Mouse (Mus musculus): ENCODE results near the gene Eps8l3. TPM values are rescaled to one million over a fixed set of nuclear protein-coding genes. Genes with fewer than 3 reads are reported as not detected.

The Eps8l3 gene
- total and polyA plus RNA-seq, 3 experiments: 0.12 TPM; not detected in 2

DNA sequence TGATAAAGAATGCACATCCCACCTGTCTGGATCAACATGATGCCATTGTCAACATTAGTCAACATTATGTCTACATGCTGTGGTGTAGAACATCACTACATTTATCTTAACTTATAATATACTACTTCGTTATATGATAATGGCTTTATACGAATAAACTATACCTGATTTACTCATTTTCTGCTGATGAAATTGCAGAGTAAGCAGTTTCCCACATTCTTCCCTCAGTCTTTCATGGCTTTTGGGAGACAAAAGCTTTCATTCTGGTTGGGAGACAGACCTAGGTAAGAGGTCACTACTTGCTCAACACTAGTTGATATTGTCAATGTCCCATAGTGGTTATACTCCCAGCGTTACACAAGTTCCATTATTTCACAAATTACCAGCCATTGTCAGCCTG, 48.3 kb downstream of the Eps8l3 start:
- no peak for TF ChIP-seq MAX (IDR thresholded peaks at IDR 0.05; ENCODE audit: low read length)
- no peak for TF ChIP-seq POLR2A (IDR thresholded peaks at IDR 0.05; ENCODE audit: control insufficient read depth in 1 of 2, insufficient read depth in 1 of 2, low read depth in 1 of 2, low read length in 2 of 2, poor library complexity in 1 of 2)
- TF ChIP-seq E2F4 (IDR thresholded peaks at IDR 0.05; ENCODE audit: borderline replicate concordance, low read depth, low read length): no peak
- TF ChIP-seq UBTF (IDR thresholded peaks at IDR 0.05; ENCODE audit: borderline replicate concordance, insufficient read depth, low read depth, low read length): no peak
- TF ChIP-seq BHLHE40 (IDR thresholded peaks at IDR 0.05; ENCODE audit: borderline replicate concordance, low read depth, low read length): no peak
- TF ChIP-seq ETS1 (IDR thresholded peaks at IDR 0.05; ENCODE audit: low read depth, low read length): no peak
- TF ChIP-seq ZMIZ1 (IDR thresholded peaks at IDR 0.05; ENCODE audit: low read depth, low read length): no peak
- TF ChIP-seq USF1 (IDR thresholded peaks at IDR 0.05; ENCODE audit: low read depth, low read length): no peak
- TF ChIP-seq MAZ (IDR thresholded peaks at IDR 0.05; ENCODE audit: low read depth, low read length): no peak
- Histone ChIP-seq H3K4me3 (ENCODE audit: control insufficient read depth in 1 of 2, insufficient read depth in 1 of 2, low read depth in 2 of 2, low read length in 2 of 2) (no peak overlapping the region), H3K9ac (ENCODE audit: control insufficient read depth, low read depth, low read length, poor library complexity, severe bottlenecking) (no peak overlapping the region), H3K4me1 (ENCODE audit: control insufficient read depth in 1 of 2, insufficient read depth in 2 of 2, low read length in 2 of 2) (no peaks in the 10 kb centered on the region), H3K27ac (ENCODE audit: control insufficient read depth, low read depth, low read length) (no peak overlapping the region), H3K36me3 (ENCODE audit: control insufficient read depth in 1 of 2, insufficient read depth in 2 of 2, low read length in 2 of 2) (no peaks in the 10 kb centered on the region), H3K9me3 (replicated peaks; ENCODE audit: insufficient read depth, low read length) (no peaks in the 10 kb centered on the region), H3K27me3 (ENCODE audit: control insufficient read depth in 1 of 2, insufficient read depth in 2 of 2, low read length in 2 of 2) (peaks cover 5 to 6% of the 10 kb centered on the region in 2 experiments), H3K79me2 (ENCODE audit: control insufficient read depth, insufficient read depth, low read length, poor library complexity) (no peaks in the 10 kb centered on the region)
- DNase-seq (ENCODE audit: low read depth, low spot score): no peak

DNA sequence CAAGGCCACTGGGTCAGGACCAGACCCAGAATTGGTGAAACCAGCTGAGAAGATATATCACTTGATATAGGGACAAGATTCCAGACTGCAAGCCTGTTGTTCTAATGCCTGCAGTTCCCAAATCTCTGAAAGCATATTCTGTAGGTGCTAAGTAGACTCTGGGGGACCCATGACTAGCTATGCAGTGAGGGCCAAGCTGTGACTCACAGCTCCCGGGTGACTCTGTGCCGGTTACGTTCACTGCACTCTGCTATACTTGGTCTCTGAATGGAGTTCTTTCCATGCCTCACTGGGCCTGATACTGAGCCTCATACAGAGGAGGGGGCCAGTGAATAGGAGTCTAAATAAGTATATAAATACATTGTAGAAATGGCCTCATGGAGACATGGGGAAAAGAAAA, 50.8 kb downstream of the Eps8l3 start:
- Histone ChIP-seq H3K4me1 (ENCODE audit: control insufficient read depth in 1 of 2, insufficient read depth in 2 of 2, low read length in 2 of 2) (peaks cover 2 to 12% of the 10 kb centered on the region in 2 experiments; a peak in 2 of 4 replicates), H3K36me3 (ENCODE audit: control insufficient read depth in 1 of 2, insufficient read depth in 2 of 2, low read length in 2 of 2) (peaks cover 0 to 4% of the 10 kb centered on the region in 2 experiments; a peak in 2 of 4 replicates), H3K79me2 (ENCODE audit: control insufficient read depth, insufficient read depth, low read length, poor library complexity) (no peaks in the 10 kb centered on the region), H3K27ac (ENCODE audit: control insufficient read depth, low read depth, low read length) (no peak overlapping the region), H3K27me3 (ENCODE audit: control insufficient read depth in 1 of 2, insufficient read depth in 2 of 2, low read length in 2 of 2) (peaks cover 5 to 6% of the 10 kb centered on the region in 2 experiments), H3K4me3 (ENCODE audit: control insufficient read depth in 1 of 2, insufficient read depth in 1 of 2, low read depth in 2 of 2, low read length in 2 of 2) (no peak overlapping the region), H3K9ac (ENCODE audit: control insufficient read depth, low read depth, low read length, poor library complexity, severe bottlenecking) (no peak overlapping the region), H3K9me3 (replicated peaks; ENCODE audit: insufficient read depth, low read length) (no peaks in the 10 kb centered on the region)
- DNase-seq (ENCODE audit: low read depth, low spot score): no peak
- TF ChIP-seq HCFC1 (IDR thresholded peaks at IDR 0.05; ENCODE audit: low read depth, low read length) (no peak), GABPA (IDR thresholded peaks at IDR 0.05; ENCODE audit: low read depth, low read length) (no peak), CTCF (IDR thresholded peaks at IDR 0.05 in 2 of 3, conservative IDR thresholded peaks at IDR 0.05 in 1 of 3; ENCODE audit: control insufficient read depth in 1 of 3, insufficient read depth in 1 of 3, low read depth in 2 of 3, low read length in 3 of 3, poor library complexity in 1 of 3, severe bottlenecking in 1 of 3) (no peak), NRF1 (IDR thresholded peaks at IDR 0.05; ENCODE audit: insufficient read depth, low read depth, low read length, poor library complexity, severe bottlenecking) (no peak), POLR2AphosphoS2 (IDR thresholded peaks at IDR 0.05; ENCODE audit: low read length) (no peak), TBP (IDR thresholded peaks at IDR 0.05; ENCODE audit: low read depth, low read length) (no peak), MAFK (IDR thresholded peaks at IDR 0.05; ENCODE audit: borderline replicate concordance, low read depth, low read length) (no peak), TCF12 (IDR thresholded peaks at IDR 0.05; ENCODE audit: low read depth, low read length) (no peak), GATA1 (IDR thresholded peaks at IDR 0.05; ENCODE audit: low read depth, low read length) (no peak), MYB (IDR thresholded peaks at IDR 0.05; ENCODE audit: low read depth, low read length) (no peak), JUND (IDR thresholded peaks at IDR 0.05; ENCODE audit: low read depth, low read length) (no peak), ETS1 (IDR thresholded peaks at IDR 0.05; ENCODE audit: low read depth, low read length) (no peak), EP300 (IDR thresholded peaks at IDR 0.05; ENCODE audit: low read depth in 1 of 2, low read length in 2 of 2) (no peak), CHD1 (IDR thresholded peaks at IDR 0.05; ENCODE audit: low read depth, low read length) (no peak), MEF2A (IDR thresholded peaks at IDR 0.05; ENCODE audit: extremely low read depth, insufficient replicate concordance, low read depth, low read length, poor library complexity, severe bottlenecking) (no peak), SMC3 (IDR thresholded peaks at IDR 0.05; ENCODE audit: low read depth, low read length) (no peak), E2F4 (IDR thresholded peaks at IDR 0.05; ENCODE audit: borderline replicate concordance, low read depth, low read length) (no peak), BHLHE40 (IDR thresholded peaks at IDR 0.05; ENCODE audit: borderline replicate concordance, low read depth, low read length) (no peak), KAT2A (conservative IDR thresholded peaks at IDR 0.05; ENCODE audit: low read depth, low read length) (no peak)
